Mouse (Mus musculus): ENCODE results near the gene Zzz3.
"Not testable (repeated sequence)": the region's sequence is repeated elsewhere in the genome, so short reads cannot be mapped to it uniquely, and the experiment has no call there.

Zzz3 gene

DNA sequence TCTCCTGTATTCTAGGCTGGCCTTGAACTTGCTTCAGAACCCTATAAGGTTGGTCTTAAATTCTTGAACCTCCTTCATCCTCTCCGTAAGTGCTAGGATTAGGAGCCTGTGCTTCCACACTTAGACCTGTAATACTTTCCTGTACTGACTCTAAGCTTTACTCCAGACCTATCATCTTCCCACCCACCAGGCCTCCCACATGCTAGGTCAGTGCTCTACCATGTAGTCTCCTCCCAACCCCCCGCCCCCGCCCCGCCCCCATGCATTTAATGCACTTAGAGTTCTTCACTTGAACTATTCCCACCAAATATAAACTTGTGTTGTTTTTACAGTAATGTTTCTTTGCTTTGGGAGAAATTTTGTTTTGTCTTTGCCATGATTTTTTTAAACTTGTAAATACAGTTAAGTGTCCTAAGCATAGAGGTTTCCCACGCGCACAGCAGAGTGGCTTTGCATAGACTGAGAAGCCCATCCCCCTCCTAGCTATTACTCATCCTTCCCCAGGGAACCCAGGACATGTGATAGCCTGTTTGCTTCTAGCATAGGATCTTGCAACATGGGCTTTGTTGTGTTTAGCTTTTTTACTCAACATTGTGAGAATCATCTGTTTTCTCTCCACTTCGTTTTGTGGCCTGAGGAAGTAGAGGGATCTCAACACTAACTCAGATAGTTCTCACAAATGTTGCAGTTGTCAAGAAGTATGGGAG, 6.8 kb downstream of the Zzz3 start:
- no peak for DNase-seq

DNA sequence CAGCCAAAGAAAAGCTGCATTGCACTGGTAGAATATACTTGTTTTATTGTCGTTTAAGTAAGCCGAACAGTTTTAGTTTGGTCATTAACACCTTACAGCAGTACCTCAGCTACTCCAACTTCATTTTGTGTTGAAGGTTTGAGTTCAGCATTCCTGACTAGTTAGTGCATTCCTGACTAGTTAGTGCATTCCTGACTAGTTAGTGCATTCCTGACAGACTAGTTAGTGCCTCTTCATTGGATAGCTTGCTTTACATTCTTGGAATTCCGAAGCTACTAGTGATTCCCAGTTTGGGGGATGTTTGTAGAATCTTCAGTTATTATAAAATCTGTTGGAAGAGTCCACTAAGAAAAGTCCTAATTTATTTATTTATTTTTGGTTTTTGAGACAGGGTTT, 7.4 kb downstream of the Zzz3 start:
- DNase-seq, result no peak

DNA sequence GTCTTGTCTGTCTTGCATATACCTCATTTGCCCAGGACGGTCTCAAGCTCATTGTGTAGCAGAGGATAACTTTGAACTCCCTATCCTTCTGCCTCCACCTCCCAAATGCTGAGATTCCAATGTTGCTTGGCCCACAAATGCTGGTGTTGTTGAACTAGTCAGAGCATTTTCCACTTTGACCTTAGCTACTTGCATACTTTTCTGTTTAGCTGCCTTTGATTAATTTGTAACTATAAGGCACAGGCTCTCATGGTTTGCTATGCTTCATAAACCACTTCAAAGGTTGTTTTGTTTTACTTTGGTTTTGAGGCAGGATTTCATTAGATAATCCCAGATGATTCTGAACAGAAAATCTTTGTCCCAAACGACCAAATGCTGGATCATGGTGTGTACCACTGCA, 8.6 kb downstream of the Zzz3 start:
- no peak for DNase-seq

DNA sequence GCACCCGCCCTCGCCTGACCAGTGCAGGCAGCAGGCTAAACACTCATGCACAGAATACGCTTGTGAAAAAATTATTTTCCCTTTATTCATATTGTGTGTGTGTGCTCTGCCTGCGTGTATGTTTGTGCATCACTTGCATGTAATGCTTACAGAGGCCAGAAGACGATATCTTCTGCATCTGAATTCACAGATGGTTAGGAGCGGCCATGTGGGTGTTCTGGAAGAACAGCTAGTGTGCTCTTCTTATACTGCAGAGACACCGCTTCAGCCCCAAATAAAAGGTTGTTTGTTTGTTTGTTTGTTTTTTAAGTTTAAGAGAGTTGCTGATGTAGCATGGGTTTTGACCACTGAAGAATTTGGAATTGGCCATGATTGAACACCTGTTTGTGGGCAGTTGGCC, 10.1 kb downstream of the Zzz3 start:
- DNase-seq, result no peak

DNA sequence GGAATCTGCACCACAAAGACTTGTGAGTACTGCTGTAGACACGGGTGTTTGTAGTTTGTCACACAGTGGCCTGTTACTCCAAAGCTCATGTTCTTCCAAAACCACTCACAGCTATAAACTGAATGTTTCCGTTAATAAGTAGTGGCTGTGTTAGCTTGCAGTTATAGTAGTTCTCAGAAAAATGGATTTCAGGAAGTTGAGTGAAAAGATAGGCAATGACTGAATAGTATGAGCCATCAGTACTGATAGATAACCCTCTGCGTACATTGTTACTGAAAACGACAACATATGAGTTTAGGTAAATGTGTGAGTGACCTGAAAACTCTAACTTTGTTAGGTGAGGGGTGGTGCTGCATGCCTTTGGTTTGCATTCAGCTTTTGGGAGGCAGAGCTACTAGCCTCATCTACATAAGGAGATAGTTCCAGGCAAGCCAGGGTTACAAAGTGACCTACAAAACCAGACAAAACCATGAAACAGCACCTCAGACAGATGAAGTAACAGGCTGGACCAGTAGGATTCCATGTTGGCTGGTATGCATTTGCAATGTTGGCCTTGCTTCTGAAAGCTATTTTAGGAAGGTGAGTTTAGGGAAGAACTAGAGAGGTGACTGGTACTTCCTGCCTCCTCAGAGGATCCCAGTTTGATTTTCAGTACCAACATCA, 10.8 kb downstream of the Zzz3 start:
- DNase-seq, result no peak

DNA sequence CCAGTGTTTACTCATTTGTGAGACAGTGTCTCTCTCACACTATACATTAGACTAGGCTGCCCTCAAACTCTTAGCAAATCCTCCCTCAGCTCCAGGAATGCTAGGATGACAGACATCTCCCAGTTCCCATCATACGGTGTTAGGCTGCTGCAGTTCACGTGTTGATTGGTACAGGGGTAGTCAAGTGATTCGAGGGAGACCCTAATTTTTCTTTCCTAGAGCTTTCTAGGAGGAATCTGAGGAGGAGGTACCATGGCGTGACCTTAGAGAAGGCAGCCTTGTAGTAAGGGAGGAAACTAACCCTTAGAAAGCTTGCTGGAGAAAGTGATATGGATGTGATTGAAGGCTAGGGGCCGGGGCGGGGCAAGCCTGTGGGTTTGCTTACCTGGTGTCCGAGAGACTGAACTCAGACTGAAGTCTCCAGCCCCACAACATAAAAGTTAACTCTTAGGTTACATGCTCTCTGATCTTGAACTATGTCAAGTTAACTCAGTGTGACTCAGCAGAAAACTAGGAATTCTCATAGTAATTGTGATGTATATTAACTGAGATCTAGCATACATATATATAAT, 15.8 kb downstream of the Zzz3 start:
- DNase-seq, result no peak

DNA sequence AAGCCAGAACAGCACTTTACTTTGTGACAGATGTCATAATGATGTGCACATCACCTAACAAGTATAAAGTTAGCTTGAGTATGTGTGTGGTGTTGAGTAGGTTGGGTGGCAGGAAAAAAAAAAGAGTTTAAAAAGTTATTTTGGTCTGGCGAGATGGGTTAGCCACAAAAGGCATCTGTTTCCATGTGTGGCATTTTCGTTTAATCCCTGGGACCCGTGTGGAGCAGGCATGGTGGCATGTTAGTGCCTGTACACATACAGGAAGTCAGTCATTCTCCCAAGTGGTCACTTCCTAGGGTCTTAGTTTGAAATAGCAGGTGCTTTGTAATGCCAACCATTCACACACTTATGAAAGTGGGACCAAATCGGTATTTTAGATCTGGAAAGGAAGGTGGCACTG, 17.1 kb downstream of the Zzz3 start:
- no peak for DNase-seq

DNA sequence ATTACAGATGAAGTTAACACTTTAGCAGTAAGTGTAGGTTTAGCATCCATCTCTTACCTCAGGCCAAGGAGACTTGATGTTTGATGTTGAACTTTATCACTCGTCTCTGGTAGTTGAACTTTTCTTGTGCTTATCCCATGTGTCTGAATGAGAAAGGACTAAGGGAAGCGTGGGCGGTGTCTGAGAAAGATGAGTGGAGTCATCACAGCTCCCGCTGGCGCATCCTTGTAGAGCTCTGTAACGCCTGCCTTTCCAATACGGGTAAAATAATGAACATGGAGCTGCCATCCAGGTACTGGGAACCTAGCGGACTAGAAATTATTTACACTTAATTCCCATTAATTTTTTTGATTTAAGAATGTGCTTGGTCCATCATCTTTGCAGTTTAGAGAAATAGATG, 33.7 kb downstream of the Zzz3 start:
- no peak for DNase-seq

DNA sequence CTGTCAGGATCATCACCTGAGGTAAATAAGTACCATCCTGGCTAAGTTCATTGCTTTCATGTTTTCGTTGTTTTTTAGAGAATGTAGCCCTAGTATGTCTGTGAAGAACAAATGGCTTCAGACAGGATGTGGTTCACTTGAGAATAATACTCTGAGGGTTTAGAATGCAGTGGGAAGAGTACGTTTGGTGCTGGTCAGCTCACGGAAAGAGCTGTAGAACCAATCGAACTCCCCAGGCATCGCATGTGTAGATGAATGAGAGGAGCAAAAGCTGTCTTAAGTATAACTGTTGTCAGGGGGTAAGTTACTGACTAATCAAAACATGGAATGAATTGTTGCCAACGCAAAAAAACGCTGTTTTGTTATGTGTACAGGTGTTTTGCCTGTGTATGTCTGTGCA, 37.4 kb downstream of the Zzz3 start:
- DNase-seq, result no peak

DNA sequence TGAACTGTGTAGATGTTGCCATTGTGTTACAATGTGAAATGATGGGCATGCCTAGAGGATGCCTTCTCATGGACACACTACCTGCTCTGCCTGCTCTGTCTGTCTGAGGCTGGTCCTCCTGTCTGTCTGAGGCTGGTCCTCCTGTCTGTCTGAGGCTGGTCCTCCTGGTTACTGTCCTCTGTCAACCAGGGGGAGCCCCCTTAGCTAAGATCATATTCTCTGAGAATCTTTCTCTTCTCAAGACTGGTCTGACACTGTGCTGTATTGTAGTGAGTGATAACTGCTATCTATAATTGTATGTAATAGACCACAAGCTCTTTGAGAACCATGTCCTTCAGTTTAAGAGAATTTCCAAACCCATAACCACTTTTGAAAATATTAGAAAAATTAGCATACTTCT, 40.3 kb downstream of the Zzz3 start:
- no peak for DNase-seq

DNA sequence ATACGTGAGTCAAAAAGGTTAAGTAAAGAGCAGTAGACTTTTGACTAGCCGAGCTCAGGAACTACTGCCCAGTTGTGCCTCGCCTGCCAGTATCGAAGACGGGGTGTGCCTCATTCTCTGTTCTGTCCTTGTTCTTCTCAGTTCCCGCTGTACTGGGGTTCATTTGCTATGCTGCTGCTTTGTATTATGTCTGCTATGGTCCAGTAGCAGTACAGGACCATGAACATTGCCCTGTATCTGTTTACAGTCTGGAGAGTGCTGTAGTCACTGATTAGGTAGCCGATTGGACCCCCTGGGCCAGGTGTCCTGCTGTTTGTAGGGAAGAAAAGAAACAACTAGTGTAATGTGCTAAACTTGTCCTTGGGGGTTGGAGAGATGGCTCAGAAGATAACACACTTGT, 42.8 kb downstream of the Zzz3 start:
- DNase-seq, result no peak

DNA sequence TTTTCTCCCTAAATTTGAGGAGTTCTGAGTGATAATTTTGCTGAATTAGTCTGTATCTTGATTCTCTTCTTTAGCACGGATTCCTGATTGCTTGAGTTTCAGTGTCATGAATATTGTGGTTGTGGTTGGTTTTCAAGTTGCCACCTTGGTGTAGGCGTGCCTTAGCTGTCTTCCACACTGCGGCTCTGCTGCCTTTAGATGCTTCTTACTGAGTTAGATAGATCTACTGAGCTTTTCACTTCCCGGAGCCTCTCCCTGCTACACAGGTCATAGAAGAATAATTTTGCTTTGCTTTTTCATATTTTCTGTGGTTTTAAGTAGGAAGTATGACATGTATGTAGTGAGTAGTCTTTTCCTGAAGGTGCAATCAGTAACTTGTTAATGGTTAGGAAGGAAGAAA, 47.5 kb downstream of the Zzz3 start:
- DNase-seq, result no peak

DNA sequence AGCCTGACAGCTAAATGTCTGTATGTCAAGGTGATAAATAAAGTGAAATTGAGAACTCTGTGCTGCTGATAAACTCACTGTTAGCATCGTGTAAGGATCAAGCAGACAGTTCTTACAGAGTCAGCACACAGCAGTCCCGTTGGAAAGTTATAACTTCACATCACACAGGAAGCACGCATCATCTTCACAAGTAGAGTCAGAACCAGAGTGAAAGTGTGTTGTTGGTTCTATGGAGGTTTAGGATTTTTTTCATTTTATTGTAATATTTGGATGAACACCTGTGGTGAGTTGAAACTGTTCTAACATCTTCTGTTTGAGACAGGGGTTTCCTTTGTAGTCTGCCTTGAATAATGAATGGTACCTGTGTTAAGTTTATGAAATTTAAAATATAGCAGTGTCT, 48.8 kb downstream of the Zzz3 start:
- DNase-seq, result no peak

DNA sequence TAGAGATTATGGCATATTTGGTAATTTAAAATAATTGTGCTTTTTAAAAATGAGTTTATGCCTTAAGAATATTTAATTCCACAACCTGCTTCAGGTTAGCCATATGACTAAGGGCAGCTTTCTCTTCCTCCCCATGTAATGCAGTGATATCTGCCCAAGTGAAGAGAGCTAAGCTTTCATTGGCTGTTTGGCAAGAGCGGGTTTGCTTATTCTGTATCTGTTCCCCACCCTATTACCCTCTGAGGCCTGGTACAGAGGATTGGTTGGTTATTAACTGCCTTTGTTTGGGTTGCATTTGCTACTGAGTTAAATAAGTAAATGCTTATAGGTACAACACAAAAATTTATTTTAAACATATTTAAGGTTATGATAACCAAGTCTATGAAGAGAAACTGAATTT, 51.7 kb downstream of the Zzz3 start:
- no peak for DNase-seq

DNA sequence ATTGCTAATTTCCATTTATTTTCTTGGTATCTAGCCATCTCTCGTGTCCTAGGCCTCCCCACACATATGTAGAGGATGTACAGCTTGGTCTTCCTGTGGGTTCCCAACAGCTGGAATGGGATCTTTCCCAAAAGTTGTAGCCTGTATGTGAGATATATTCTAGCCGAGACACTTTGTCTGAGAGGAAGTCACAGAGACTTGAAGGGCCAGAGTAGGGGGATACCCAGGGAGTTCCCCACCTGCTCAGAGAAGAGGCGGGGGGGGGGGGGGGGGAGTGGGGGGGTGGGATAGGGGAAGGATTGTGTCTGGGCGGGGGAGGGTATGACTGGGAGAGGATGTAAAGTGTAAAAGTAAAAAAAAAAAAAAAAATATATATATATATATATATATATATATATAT, 57.9 kb downstream of the Zzz3 start:
- no peak for DNase-seq

DNA sequence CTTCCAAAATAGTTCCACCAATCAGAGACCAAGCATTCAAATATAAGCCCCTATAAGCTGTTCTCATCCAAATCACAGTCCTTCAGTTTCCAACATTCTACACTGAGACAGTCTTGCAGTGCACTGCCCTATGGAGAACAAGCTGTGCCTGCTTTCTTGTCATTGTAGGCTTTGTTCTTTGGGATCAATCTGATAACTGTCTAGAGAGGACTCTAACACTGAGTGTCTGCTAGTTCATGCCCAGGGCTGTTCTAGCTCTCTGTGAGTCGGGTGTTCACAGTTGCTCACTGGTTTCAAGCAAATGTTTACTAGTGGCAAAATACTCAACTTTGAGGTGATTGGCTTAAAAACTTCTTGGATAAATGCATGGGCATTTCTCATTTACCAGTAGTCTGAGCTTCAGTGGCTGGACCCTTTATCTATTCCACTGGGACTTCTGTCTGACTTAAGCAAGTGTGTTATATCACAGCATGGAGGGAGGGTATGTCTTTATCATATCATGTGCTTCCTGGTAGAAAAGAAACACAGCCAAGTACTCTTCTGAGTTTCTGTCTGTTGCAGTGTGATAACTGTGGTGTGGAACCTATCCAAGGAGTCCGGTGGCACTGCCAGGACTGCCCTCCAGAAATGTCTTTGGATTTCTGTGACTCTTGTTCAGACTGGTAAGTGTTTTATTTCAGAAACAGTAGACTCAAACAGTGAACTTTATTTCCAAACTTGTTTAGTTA, 62.2 kb downstream of the Zzz3 start:
- DNase-seq, result no peak

DNA sequence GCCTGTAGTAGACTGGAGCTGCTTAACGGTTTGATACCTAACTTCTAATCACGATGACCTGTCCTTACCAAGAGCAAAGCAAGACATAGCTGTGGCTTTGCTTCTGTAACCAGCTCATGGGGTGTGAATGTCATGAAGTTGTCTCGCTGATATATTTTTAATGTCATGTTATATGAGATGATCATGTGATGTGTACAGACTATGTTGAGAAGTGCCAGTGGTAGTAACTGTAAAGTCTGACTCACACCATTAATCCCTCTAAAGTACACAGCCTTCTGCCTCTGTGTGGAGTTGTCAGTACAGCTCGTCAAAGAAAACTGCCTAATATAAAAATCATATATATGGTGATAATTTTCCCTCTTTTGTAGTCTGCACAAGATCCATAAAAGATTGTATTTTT, 63.6 kb downstream of the Zzz3 start:
- DNase-seq, result not testable (repeated sequence)

DNA sequence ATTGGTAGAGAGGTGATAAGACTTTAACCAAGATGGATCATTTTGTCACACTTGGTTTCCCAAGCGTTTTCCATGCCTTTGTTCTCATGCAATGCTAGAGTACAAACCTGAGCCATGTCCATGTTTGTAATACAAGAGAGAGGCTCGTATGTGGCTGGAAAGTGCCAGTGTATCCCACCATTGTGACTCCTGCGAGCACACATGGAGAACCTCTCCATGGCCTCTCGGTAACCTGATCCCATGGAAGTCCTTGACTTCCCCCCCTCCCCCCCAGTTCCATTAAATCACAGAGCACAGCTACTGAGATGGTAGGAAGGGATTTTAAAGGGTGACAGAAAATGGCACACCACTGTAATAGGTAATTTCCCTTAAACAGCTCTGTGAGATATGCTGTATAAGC, 65.5 kb downstream of the Zzz3 start:
- DNase-seq, result no peak

DNA sequence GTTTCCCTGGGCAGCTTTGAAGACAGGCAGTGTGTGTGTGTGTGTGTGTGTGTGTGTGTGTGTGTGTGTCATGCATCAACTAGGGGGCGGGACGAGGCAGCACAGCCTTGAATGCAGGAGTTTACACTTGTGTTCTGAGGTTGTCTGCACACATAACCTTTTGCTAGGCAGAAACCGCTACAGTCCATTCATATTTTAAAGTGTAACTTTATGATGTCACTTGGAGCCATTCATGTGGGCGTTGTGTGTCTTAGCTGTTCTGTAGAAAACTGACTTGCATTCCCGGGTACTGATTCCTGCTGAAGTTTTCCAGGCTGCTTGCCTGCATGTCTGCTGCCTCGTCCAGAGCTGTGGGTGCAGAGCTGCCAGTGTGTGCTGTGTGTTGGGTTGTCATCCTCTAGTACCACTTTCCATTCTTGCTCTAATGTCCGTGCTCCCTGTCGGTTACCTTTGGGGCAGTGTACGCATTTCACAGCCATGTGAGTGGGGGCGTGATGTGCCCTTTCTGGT, 66.8 kb downstream of the Zzz3 start:
- no peak for DNase-seq

DNA sequence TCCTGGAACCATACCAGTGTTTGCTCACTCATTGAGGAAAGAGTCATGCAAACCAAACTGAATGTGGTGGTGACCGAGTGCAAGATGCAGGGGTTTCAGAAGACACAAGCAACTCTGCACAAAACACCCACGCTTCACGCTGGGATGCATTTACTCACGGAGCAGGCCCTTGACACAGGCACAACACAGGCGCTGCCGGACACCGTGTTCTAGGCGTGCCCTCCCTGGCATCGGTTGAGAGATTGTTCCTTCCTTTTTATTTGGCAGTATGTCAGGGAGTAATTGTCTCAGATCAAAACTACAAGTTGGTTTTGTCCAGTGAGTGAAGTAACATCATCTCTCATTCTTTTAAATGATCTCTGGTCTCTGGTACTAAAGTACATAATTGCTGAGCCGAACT, 67.6 kb downstream of the Zzz3 start:
- DNase-seq, result no peak

DNA sequence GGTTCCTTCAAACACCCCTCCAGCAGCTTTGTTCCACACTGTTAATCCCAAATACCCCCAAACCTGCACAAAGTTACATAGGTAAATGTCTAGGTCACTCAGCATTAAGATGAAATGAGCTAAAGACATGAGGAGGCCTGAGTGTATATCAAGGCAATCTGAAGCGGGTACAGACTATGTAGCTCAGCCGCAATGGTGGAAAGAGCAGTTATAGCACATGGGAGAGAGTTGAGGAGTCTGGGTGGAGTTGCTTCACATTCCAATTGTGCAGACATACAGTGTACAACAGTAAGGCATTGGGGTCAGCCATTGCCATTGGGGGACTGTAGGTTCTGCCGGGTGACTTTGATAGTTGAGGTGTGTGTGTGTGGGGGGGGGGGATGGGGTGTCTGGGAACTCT, 69.2 kb downstream of the Zzz3 start:
- no peak for DNase-seq

DNA sequence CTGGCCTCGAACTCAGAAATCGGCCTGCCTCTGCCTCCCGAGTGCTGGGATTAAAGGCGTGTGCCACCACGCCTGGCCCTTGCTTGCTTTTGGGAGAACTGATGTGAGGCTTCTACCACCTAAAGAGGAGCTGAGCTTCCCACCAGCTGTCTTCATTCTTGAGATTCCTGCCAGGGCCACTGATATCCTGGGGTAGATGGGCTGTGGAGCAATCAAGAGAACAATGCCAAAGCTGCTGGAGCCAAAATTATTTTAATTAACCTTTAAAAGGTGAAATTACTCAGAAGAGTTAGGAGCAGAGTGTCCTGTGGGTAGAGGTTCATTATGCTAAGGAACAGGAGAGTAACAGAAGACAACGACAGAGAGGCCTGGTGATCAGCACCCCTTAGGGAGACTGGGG, 70.1 kb downstream of the Zzz3 start:
- DNase-seq, result no peak

DNA sequence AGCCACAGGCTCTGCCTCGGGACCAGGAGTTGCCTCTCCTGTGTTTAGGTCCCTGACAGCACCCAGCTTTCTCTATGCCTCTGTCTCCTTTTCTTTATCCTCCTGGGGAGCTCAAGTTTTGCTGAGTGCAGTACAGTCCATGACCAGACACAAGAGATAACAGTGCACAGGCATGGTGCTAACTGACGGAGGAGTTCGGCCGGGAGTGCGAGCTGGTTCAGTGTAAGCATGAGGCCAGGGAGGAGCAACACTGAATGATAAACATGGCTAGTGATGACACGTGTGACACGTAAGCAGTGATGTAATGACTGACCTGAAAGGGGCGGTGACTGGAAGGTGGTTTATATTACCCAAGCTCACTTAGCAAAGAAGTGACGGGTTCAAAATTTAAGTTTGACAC, 71.6 kb downstream of the Zzz3 start:
- no peak for DNase-seq

DNA sequence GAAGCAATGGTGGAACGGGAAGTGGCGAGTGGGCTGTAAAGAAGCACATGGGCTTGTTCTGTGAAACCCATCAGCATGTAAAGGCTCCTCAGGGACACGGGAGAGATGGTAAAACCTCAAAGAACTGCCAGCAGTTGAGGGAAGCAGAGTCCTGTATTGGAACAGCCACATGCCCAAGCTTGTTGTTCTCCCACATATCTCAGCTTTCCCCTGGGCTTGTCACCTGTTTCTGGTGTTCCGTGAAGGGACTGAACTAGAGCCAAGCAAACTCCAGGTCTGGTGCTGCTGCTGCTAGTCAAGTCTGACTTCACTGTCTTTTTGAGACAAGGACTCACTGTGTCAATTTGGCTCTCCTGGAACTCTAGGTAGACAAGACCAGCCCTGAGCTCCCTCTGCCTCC, 72.0 kb downstream of the Zzz3 start:
- no peak for DNase-seq

Measured in liver (tissue).